Mouse (Mus musculus): ENCODE measurements around the gene Fam43a.

- TF ChIP-seq CTCF (IDR thresholded peaks at IDR 0.05; ENCODE audit: low read depth) (no peak), EP300 (IDR thresholded peaks at IDR 0.05; ENCODE audit: low read depth) (no peak)
Observed at GRCm38 (mm10) chr16:30601946-30602345, 2.4 kb downstream of the Fam43a start.
